Mouse (Mus musculus) cerebellum, postnatal 4 days (tissue): ENCODE results near the gene Rhbg.

Experiments
- DNase-seq, 2 experiments: peaks; one replicate each; pipeline ENCODE4 v3.0.0; 2022; ENCODE audit warnings: low spot score in 2 of 2, mixed read lengths in 1 of 2

The Rhbg gene

GRCm38 (mm10) chr3:88262346-88262745, 7.8 kb upstream of the Rhbg start:
- DNase-seq, result no peak

- DNase-seq, result no peak
Measured at GRCm38 (mm10) chr3:88256382-88256781, 1.9 kb upstream of the Rhbg start.

GRCm38 (mm10) chr3:88255950-88256349, 1.4 kb upstream of the Rhbg start:
- no peak for DNase-seq

GRCm38 (mm10) chr3:88252739-88253138, 1.8 kb downstream of the Rhbg start:
- no peak for DNase-seq

GRCm38 (mm10) chr3:88248406-88248805, 6.1 kb downstream of the Rhbg start:
- DNase-seq, result peak in 1 of 2 experiments; percentile 12

- DNase-seq, result no peak
Measured at GRCm38 (mm10) chr3:88247666-88248065, 6.8 kb downstream of the Rhbg start.

- peak in 1 of 2 experiments; percentile 82 for DNase-seq
Measured at GRCm38 (mm10) chr3:88245811-88246210, 8.7 kb downstream of the Rhbg start.

- peak in 1 of 2 experiments; percentile 67 for DNase-seq
Measured at GRCm38 (mm10) chr3:88244071-88244470, 10.4 kb downstream of the Rhbg start.

GRCm38 (mm10) chr3:88242531-88242930, 12.0 kb downstream of the Rhbg start:
- DNase-seq, result peak; percentile 67 to 90

GRCm38 (mm10) chr3:88241045-88241786, 13.3 kb downstream of the Rhbg start:
- DNase-seq, result peak in 1 of 2 experiments; percentile 51

- no peak for DNase-seq
Measured at GRCm38 (mm10) chr3:88239446-88239845, 15.1 kb downstream of the Rhbg start.

GRCm38 (mm10) chr3:88238866-88239391, 15.6 kb downstream of the Rhbg start:
- DNase-seq, result peak in 1 of 2 experiments; percentile 44

GRCm38 (mm10) chr3:88237556-88238194, 16.8 kb downstream of the Rhbg start:
- DNase-seq, result no peak

- no peak for DNase-seq
Measured at GRCm38 (mm10) chr3:88237161-88237555, 17.4 kb downstream of the Rhbg start.

GRCm38 (mm10) chr3:88235616-88236015, 18.9 kb downstream of the Rhbg start:
- no peak for DNase-seq

GRCm38 (mm10) chr3:88235216-88235615, 19.3 kb downstream of the Rhbg start:
- DNase-seq, result peak in 1 of 2 experiments; percentile 55

- DNase-seq, result no peak
Measured at GRCm38 (mm10) chr3:88234041-88234440, 20.5 kb downstream of the Rhbg start.

- DNase-seq, result no peak
Measured at GRCm38 (mm10) chr3:88232851-88233649, 21.5 kb downstream of the Rhbg start.

- peak in 1 of 2 experiments; percentile 72 for DNase-seq
Measured at GRCm38 (mm10) chr3:88232301-88232702, 22.2 kb downstream of the Rhbg start.

GRCm38 (mm10) chr3:88231061-88231641, 23.4 kb downstream of the Rhbg start:
- no peak for DNase-seq

GRCm38 (mm10) chr3:88230262-88231047, 24.1 kb downstream of the Rhbg start:
- DNase-seq, result no peak
